Mouse (Mus musculus) common myeloid progenitor, adult 5-6 weeks (primary cell): Measurements from ENCODE around the gene Nkapl. TPM values are rescaled to one million over a fixed set of nuclear protein-coding genes. Genes with fewer than 3 reads are reported as not detected.

ENCODE experiments used
- ATAC-seq: replicated peaks from 2 replicates; pipeline ENCODE4 v1.8.0; 2016; ENCODE audit warnings: low read depth, mild to moderate bottlenecking, moderate TSS enrichment, inconsistent platforms; ENCODE audit not compliant: poor library complexity, severe bottlenecking
- total RNA-seq: library from RNA; stranded (forward); fragments of 200-1000, 187-1606 nt; gene quantifications from 2 replicates; pipeline ENCODE4 v1.2.3, GENCODE M21; 2017

Nkapl gene
- total RNA-seq, 1 experiment from 2014 or later, result not detected

DNA sequence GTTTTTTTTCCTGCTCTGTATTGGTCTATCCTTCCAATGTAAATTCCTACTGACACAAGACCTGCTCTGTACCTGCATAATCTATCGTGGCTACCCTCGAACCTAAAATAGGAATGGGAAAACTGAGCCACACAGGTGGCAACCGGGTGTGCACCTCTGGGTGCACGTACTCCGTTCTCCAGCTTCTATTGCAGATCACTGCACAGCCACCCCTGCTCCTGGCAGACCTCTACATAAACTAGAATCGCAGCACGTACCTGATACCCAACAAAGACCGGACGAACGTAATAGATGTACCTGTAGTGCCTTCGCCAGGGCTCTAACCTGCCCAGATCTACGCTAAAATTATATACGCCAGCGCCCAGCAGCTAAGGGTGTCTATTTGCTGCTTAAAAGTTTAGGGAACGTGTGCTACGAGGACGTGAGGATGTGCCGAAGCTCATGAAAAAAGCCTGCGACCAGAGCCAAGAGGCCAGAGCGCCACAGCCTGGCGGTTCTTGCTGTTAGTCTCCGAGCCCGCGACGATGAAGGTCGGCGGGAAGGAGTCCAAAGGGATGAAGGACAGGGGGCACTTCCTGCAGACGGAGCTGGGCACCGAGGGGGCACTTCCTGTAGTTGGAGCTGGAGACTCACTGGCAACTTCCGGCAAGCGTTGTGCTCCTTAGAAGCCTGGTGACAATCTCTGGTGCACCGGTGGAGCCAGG lies 27.7 kb downstream of the Nkapl start, which contains the start of gene Pgbd1:
Pgbd1 (minus strand) TSS at position 556 of the 704 bp plus-strand sequence.
- peak; percentile 95 for ATAC-seq

DNA sequence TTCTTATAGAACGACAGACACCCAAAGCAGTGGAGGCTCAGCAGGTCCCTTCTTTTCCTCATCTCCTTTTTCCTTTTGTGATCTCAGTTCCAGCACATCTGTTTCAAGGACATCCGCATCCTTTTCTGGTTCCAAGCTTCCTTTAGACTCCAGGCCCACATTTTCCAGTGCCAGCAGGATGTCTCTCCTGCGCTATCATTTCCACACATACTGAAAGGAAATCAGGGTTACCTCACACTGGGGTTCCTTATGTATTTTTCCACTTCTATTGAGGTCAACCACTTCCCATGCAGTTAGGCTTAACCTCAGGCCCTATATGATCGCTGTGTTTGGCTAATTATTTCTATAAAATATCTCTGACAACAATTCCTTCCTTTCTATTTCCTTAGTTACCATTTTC lies 32.8 kb downstream of the Nkapl start:
- ATAC-seq, result no peak

DNA sequence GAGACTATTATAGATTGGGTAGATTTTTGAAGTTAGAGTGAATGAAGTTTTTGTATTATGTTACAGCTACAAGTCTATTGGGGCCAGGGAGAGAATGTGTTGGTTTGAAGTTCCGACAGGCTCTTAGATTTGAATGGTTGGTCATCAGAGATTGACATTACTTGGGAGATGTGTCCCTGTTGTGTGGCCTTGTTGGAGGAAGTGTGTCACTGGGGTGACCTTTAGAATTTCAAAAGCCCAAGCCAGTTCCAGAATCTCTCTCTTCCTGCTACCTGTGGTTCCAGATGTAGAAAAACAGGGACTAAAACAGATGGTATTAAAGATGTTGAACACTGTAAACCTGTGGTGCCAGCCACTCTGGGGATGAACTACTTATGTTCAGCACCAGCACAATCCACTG lies 40.7 kb downstream of the Nkapl start:
- no peak for ATAC-seq

DNA sequence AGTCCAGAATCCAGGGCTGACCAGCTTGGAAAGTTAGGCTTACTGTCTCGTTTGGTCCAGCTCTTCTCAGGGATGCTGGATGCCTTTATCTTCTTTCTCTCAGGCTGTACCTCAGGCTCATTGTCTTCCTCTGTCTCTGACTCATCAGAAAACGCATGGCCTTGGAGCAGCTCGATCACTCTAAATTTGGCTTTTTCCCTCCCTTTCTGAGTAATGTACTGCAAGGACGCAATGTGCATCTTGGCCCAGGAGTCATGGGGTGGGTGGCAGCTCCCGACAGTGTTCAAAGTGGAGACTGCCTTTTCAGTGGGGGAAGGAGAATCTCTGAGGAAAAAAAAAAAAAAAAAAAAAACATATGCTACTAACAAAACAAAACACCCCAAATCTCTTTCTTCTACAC lies 45.0 kb downstream of the Nkapl start:
- no peak for ATAC-seq

DNA sequence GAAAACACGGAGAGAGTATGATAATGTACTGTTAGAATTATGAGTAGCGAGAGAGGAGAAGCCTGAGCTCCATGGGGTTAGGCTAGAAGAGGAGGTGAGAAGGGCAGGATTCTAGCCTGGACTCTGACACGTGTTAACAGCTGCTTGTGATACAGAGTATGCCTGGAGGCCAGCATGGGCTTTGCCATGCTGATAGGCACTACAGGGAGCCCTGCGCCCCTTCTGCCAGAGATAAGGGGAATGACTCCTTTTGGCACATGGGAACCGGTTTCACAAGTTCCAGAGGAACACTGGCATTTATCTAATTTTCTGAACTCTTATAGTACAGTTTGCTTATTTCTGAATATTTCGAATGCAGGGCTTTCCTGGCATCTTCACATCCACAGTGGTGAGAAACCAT lies 49.4 kb downstream of the Nkapl start:
- ATAC-seq, result no peak

DNA sequence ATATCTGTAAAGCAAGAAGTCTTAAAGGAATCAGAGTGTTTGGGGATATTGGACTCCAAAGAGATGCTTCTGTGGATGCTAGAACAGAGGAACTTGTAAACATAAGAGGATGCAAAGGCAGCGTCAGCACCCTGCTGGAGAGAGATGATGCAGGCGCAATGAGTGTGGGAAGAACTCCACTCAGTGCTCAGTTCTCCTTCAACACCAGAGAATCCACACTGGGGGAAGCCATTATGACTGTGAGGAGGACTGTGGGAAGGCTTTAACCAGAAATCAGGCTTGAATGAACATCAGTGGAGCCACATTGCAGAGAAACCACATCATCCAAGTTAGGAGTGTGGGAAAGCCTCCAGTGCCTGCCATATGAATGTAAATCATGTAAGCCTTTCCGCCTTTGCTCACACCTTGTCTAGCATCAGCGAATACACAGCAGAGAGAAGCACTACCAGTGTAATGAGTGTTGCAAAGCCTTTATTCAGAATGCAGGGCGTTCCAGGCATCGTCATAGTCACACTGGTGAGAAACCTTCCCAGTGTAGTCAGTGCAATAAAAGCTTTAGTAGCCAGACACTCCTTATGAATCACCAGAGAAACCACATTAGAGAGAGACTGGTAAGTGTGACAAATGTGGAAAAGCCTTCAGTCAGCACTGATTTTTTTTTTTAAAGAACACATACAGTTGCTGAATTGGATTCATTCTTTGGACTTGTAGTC lies 50.9 kb downstream of the Nkapl start:
- ATAC-seq, result no peak

Other genes with a start within 250 kb of the Nkapl start
- not detected in 2 replicates for gene Gpx5, start 175.8 kb downstream of the Nkapl start, total RNA-seq
- not detected in 2 replicates for gene Gpx6, start 156.4 kb downstream of the Nkapl start, total RNA-seq
- not detected in 2 replicates for gene Olfr1367, start 121.6 kb downstream of the Nkapl start, total RNA-seq
- 9.0 and 12.3 TPM in 2 replicates for gene Zscan12, start 105.7 kb downstream of the Nkapl start, total RNA-seq
- gene Zkscan3, start 65.8 kb downstream of the Nkapl start, total RNA-seq, result 37.7 and 38.6 TPM in 2 replicates
- gene Pgbd1, start 27.5 kb downstream of the Nkapl start, total RNA-seq, result 0.87 and 1.2 TPM in 2 replicates
- 18.6 and 27.6 TPM in 2 replicates for gene Zscan26, start 14.8 kb downstream of the Nkapl start, total RNA-seq
- 0.73 and 1.4 TPM in 2 replicates for gene Zkscan4, start 10.4 kb upstream of the Nkapl start, total RNA-seq
- not detected in 2 replicates for gene Gm10065, start 10.9 kb upstream of the Nkapl start, total RNA-seq
- 0.37 and 0.44 TPM in 2 replicates for gene AK157302, start 26.7 kb upstream of the Nkapl start, total RNA-seq
- 8.5 and 11.7 TPM in 2 replicates for gene Gm11273, start 32.9 kb upstream of the Nkapl start, total RNA-seq
- gene Zkscan8, start 62.6 kb upstream of the Nkapl start, total RNA-seq, result 12.4 and 14.7 TPM in 2 replicates
- gene Olfr1366, start 74.3 kb upstream of the Nkapl start, total RNA-seq, result not detected in 2 replicates
- not detected in 2 replicates for gene Olfr1535, start 91.4 kb upstream of the Nkapl start, total RNA-seq
- gene Olfr1364, start 113.2 kb upstream of the Nkapl start, total RNA-seq, result not detected in 2 replicates
- not detected in 2 replicates for gene Olfr1362, start 145.5 kb upstream of the Nkapl start, total RNA-seq
- gene Olfr11, start 174.0 kb upstream of the Nkapl start, total RNA-seq, result not detected in 2 replicates
- gene Olfr1361, start 194.9 kb upstream of the Nkapl start, total RNA-seq, result not detected in 2 replicates
- gene Olfr1360, start 208.9 kb upstream of the Nkapl start, total RNA-seq, result not detected in 2 replicates
- not detected in 2 replicates for gene Olfr1359, start 229.6 kb upstream of the Nkapl start, total RNA-seq
- 401 and 517 TPM in 2 replicates for gene Hist1h2bl, start 247.6 kb upstream of the Nkapl start, total RNA-seq
- 1,241 and 1,337 TPM in 2 replicates for gene Hist1h2ai, start 247.9 kb upstream of the Nkapl start, total RNA-seq
- gene Hist1h3h, start 249.2 kb upstream of the Nkapl start, total RNA-seq, result 145 and 293 TPM in 2 replicates